Mouse (Mus musculus) limb, embryonic 12.5 days (tissue): ENCODE measurements around the gene Acer2. TPM values are rescaled to one million over a fixed set of nuclear protein-coding genes. Genes with fewer than 3 reads are reported as not detected.

ENCODE experiments used
- ATAC-seq: fragments of 200-750 bp; cut with Nextera tagmentation; 2 replicates; pipeline ENCODE4 v1.8.0; 2017; ENCODE audit warnings: low read depth, moderate TSS enrichment; ENCODE audit not compliant: insufficient number of reproducible peaks, insufficient read depth, low FRiP score, low TSS enrichment
- H3K27ac ChIP-seq: fragments of 300-500 bp; sonication (generic); 2 replicates; pipeline ENCODE4 v1.5.1; 2016; ENCODE audit warnings: mild to moderate bottlenecking, moderate library complexity
- H3K27me3 ChIP-seq: fragments of 300-500 bp; sonication (generic); 2 replicates; pipeline ENCODE4 v1.6.1; 2016; ENCODE audit warnings: mild to moderate bottlenecking, moderate library complexity
- H3K36me3 ChIP-seq: fragments of 300-500 bp; sonication (generic); 2 replicates; pipeline ENCODE4 v1.6.1; 2016; ENCODE audit warnings: mild to moderate bottlenecking, moderate library complexity
- H3K4me1 ChIP-seq: fragments of 300-500 bp; sonication (generic); replicated peaks from 2 replicates; pipeline ENCODE4 v1.6.1; 2016
- H3K4me2 ChIP-seq: fragments of 300-500 bp; sonication (generic); 2 replicates; pipeline ENCODE4 v1.6.1; 2016; ENCODE audit warnings: mild to moderate bottlenecking, moderate library complexity
- H3K4me3 ChIP-seq: fragments of 300-500 bp; sonication (generic); replicated peaks from 2 replicates; pipeline ENCODE4 v1.5.1; 2016; ENCODE audit warnings: mild to moderate bottlenecking
- H3K9ac ChIP-seq: fragments of 300-500 bp; sonication (generic); replicated peaks from 2 replicates; pipeline ENCODE4 v1.6.1; 2016; ENCODE audit warnings: mild to moderate bottlenecking, moderate library complexity
- H3K9me3 ChIP-seq: fragments of 300-500 bp; sonication (generic); 2 replicates; pipeline ENCODE4 v1.6.1; 2016; ENCODE audit warnings: mild to moderate bottlenecking, moderate library complexity
- WGBS: fragments of 180-500 bp; shearing (Covaris S2); methylation state at CpG from one replicate; pipeline ENCODE4 v1.1.7; 2016; 5-methylcytosine and 5-hydroxymethylcytosine counted together
- polyA plus RNA-seq: library from polyadenylated mRNA; unstranded; fragments of >200 nt; fragmentation: Nextera tagmentation; extraction: Ambion mirVana; gene quantifications from 2 replicates; pipeline ENCODE4 v1.2.1, GENCODE M21; 2016

Acer2 gene
- polyA plus RNA-seq, 1 experiment from 2014 or later, result 19.7 TPM

- H3K9ac ChIP-seq, result no peak overlapping the region
- no peaks in the 10 kb centered on the region for H3K4me1 ChIP-seq
- H3K4me3 ChIP-seq, result no peak overlapping the region
- no peaks in the 10 kb centered on the region for H3K9me3 ChIP-seq
- no peaks in the 10 kb centered on the region for H3K36me3 ChIP-seq
- no peak overlapping the region for H3K27ac ChIP-seq
- WGBS, result 73% methylated on average over 5 of the region's 5 CpGs
- H3K4me2 ChIP-seq, result no peak overlapping the region
- ATAC-seq, result no peak
- 0 out of 2 replicates have a peak, but pooled peaks cover 3% of the 10 kb centered on the region for H3K27me3 ChIP-seq
Observed at GRCm38 (mm10) chr4:86887879-86888278, 13.7 kb downstream of the Acer2 start.

GRCm38 (mm10) chr4:86897411-86897810, 23.2 kb downstream of the Acer2 start:
- Histone ChIP-seq H3K4me2 (no peak overlapping the region), H3K9ac (no peak overlapping the region), H3K36me3 (no peaks in the 10 kb centered on the region), H3K27me3 (no peaks in the 10 kb centered on the region), H3K4me1 (peaks cover 18% of the 10 kb centered on the region), H3K27ac (no peak overlapping the region), H3K4me3 (no peak overlapping the region), H3K9me3 (no peaks in the 10 kb centered on the region)
- ATAC-seq, result no peak
- 82% methylated on average over 7 of the region's 7 CpGs for WGBS

- Histone ChIP-seq H3K4me3 (no peak overlapping the region), H3K27me3 (no peaks in the 10 kb centered on the region), H3K9ac (no peak overlapping the region), H3K4me1 (peaks cover 18% of the 10 kb centered on the region), H3K36me3 (no peaks in the 10 kb centered on the region), H3K27ac (peak overlapping the region; percentile 59), H3K9me3 (no peaks in the 10 kb centered on the region), H3K4me2 (0 out of 2 replicates have a peak overlapping the region, but pooled peaks have one; percentile 4)
- 17% methylated on average over 14 of the region's 14 CpGs for WGBS
- peak; percentile 83 for ATAC-seq
Observed at GRCm38 (mm10) chr4:86898791-86899474, 24.7 kb downstream of the Acer2 start.

- Histone ChIP-seq H3K27me3 (no peaks in the 10 kb centered on the region), H3K9ac (no peak overlapping the region), H3K4me2 (no peak overlapping the region), H3K27ac (no peak overlapping the region), H3K9me3 (no peaks in the 10 kb centered on the region), H3K36me3 (no peaks in the 10 kb centered on the region), H3K4me3 (no peak overlapping the region), H3K4me1 (peaks cover 18% of the 10 kb centered on the region)
- no peak for ATAC-seq
- WGBS, result 76% methylated on average over 6 of the region's 6 CpGs
Observed at GRCm38 (mm10) chr4:86902351-86902750, 28.2 kb downstream of the Acer2 start.

GRCm38 (mm10) chr4:86904969-86905368, 30.8 kb downstream of the Acer2 start:
- Histone ChIP-seq H3K36me3 (no peaks in the 10 kb centered on the region), H3K27me3 (no peaks in the 10 kb centered on the region), H3K27ac (no peak overlapping the region), H3K4me3 (no peak overlapping the region), H3K9ac (no peak overlapping the region), H3K4me2 (no peak overlapping the region), H3K9me3 (no peaks in the 10 kb centered on the region), H3K4me1 (peaks cover 2% of the 10 kb centered on the region; the same call in 1 of the 2 replicates)
- 47% methylated on average over 3 of the region's 3 CpGs for WGBS
- ATAC-seq, result no peak

GRCm38 (mm10) chr4:86905869-86906268, 31.7 kb downstream of the Acer2 start:
- 79% methylated on average over 1 of the region's 1 CpGs for WGBS
- Histone ChIP-seq H3K4me3 (no peak overlapping the region), H3K9me3 (no peaks in the 10 kb centered on the region), H3K27me3 (no peaks in the 10 kb centered on the region), H3K4me2 (no peak overlapping the region), H3K4me1 (peaks cover 2% of the 10 kb centered on the region; the same call in 1 of the 2 replicates), H3K36me3 (no peaks in the 10 kb centered on the region), H3K27ac (no peak overlapping the region), H3K9ac (no peak overlapping the region)
- no peak for ATAC-seq

- ATAC-seq, result peak; percentile 80
- WGBS, result 9% methylated on average over 18 of the region's 18 CpGs
- peaks cover 18% of the 10 kb centered on the region for H3K4me1 ChIP-seq
- no peaks in the 10 kb centered on the region for H3K27me3 ChIP-seq
- 0 out of 2 replicates have a peak overlapping the region, but pooled peaks have one; percentile 9 for H3K4me3 ChIP-seq
- H3K4me2 ChIP-seq, result peak overlapping the region; percentile 42
- peak overlapping the region; percentile 42; the same call in 1 of the 2 replicates for H3K9ac ChIP-seq
- no peaks in the 10 kb centered on the region for H3K9me3 ChIP-seq
- peak overlapping the region; percentile 84 for H3K27ac ChIP-seq
- H3K36me3 ChIP-seq, result no peaks in the 10 kb centered on the region
Observed at GRCm38 (mm10) chr4:86911576-86912341, 37.6 kb downstream of the Acer2 start.

GRCm38 (mm10) chr4:86912757-86913156, 38.6 kb downstream of the Acer2 start:
- 74% methylated on average over 7 of the region's 7 CpGs for WGBS
- no peak overlapping the region for H3K4me2 ChIP-seq
- no peaks in the 10 kb centered on the region for H3K27me3 ChIP-seq
- H3K9me3 ChIP-seq, result no peaks in the 10 kb centered on the region
- peaks cover 18% of the 10 kb centered on the region for H3K4me1 ChIP-seq
- ATAC-seq, result no peak
- no peak overlapping the region for H3K27ac ChIP-seq
- no peak overlapping the region for H3K9ac ChIP-seq
- no peaks in the 10 kb centered on the region for H3K36me3 ChIP-seq
- H3K4me3 ChIP-seq, result no peak overlapping the region

- Histone ChIP-seq H3K4me2 (no peak overlapping the region), H3K4me3 (no peak overlapping the region), H3K27ac (no peak overlapping the region), H3K4me1 (peaks cover 14% of the 10 kb centered on the region), H3K27me3 (no peaks in the 10 kb centered on the region), H3K36me3 (no peaks in the 10 kb centered on the region), H3K9me3 (no peaks in the 10 kb centered on the region), H3K9ac (no peak overlapping the region)
- no peak for ATAC-seq
- WGBS, result 50% methylated on average over 1 of the region's 1 CpGs
Observed at GRCm38 (mm10) chr4:86916062-86916461, 41.9 kb downstream of the Acer2 start.

- H3K36me3 ChIP-seq, result no peaks in the 10 kb centered on the region
- ATAC-seq, result no peak
- H3K4me3 ChIP-seq, result no peak overlapping the region
- H3K27me3 ChIP-seq, result no peaks in the 10 kb centered on the region
- no peak overlapping the region for H3K9ac ChIP-seq
- 80% methylated on average over 3 of the region's 3 CpGs for WGBS
- H3K4me2 ChIP-seq, result no peak overlapping the region
- no peaks in the 10 kb centered on the region for H3K4me1 ChIP-seq
- no peak overlapping the region for H3K27ac ChIP-seq
- H3K9me3 ChIP-seq, result no peaks in the 10 kb centered on the region
Observed at GRCm38 (mm10) chr4:86923476-86924055, 49.4 kb downstream of the Acer2 start.

- no peak for ATAC-seq
- no peaks in the 10 kb centered on the region for H3K9me3 ChIP-seq
- peak overlapping the region; percentile 31; the same call in 1 of the 2 replicates for H3K4me2 ChIP-seq
- no peak overlapping the region for H3K9ac ChIP-seq
- no peaks in the 10 kb centered on the region for H3K36me3 ChIP-seq
- no peaks in the 10 kb centered on the region for H3K4me1 ChIP-seq
- no peak overlapping the region for H3K4me3 ChIP-seq
- WGBS, result 7% methylated on average over 9 of the region's 9 CpGs
- no peaks in the 10 kb centered on the region for H3K27me3 ChIP-seq
- no peak overlapping the region for H3K27ac ChIP-seq
Observed at GRCm38 (mm10) chr4:86924804-86925458, 50.7 kb downstream of the Acer2 start.
